Comparison of ENCODE assay signal across 9 mouse cellular contexts in genomic region chr5:97834770-97835169, GRCm38 (mm10).
DNase-seq lines count a peak whose midpoint lies in the region; ATAC-seq and TF ChIP-seq lines count a peak whose summit lies in the region.
"Had no signal": no experiment of that assay in that cellular context is flagged by ENCODE, and none has a peak within 500 bp of the region (broad histone marks: within the 10 kb centered on the region; RNA-seq: fewer than 3 reads in every experiment).

No protein-coding gene starts in this region.

- no peak for ATAC-seq in kidney, postnatal 0 days (replicated peaks; ENCODE audit: low FRiP score, low read depth)
- ATAC-seq in kidney, embryonic 15.5 days (replicated peaks; ENCODE audit: low FRiP score), result no peak
- peak; percentile 72 for ATAC-seq in liver, embryonic 14.5 days (ENCODE audit: insufficient read depth)
- ATAC-seq in stomach, postnatal 0 days (ENCODE audit: low FRiP score, low TSS enrichment), result peak; percentile 68; the same call in 1 of the 2 replicates

- H3K4me3 ChIP-seq in kidney, postnatal 0 days (replicated peaks; ENCODE audit: low read depth, low read length), result no peak overlapping the region
- no peak overlapping the region for H3K4me3 ChIP-seq in kidney, embryonic 15.5 days (replicated peaks)
- H3K4me3 ChIP-seq in liver, embryonic 14.5 days (ENCODE audit: insufficient read depth in 1 of 2, low read depth in 2 of 2, low read length in 2 of 2), result no peak overlapping the region
- H3K4me3 ChIP-seq in stomach, postnatal 0 days (ENCODE audit: low read depth, low read length), result no peak overlapping the region

- TF ChIP-seq CTCF in kidney, postnatal 0 days (IDR thresholded peaks at IDR 0.05; ENCODE audit: low read depth), result no peak
- TF ChIP-seq CTCF in liver, embryonic 14.5 days (IDR thresholded peaks at IDR 0.05; ENCODE audit: low read depth), result no peak
- no peak for TF ChIP-seq CTCF in stomach, postnatal 0 days (IDR thresholded peaks at IDR 0.05; ENCODE audit: low read depth)

- no peak overlapping the region for H3K9ac ChIP-seq in kidney, postnatal 0 days (ENCODE audit: low read depth, low read length)
- H3K9ac ChIP-seq in kidney, embryonic 15.5 days, result no peak overlapping the region
- no peak overlapping the region for H3K9ac ChIP-seq in liver, embryonic 14.5 days (replicated peaks)
- H3K9ac ChIP-seq in stomach, postnatal 0 days (ENCODE audit: low read length), result no peak overlapping the region

- H3K27ac ChIP-seq in kidney, postnatal 0 days, result no peak overlapping the region
- H3K27ac ChIP-seq in kidney, embryonic 15.5 days, result no peak overlapping the region
- H3K27ac ChIP-seq in liver, embryonic 14.5 days, result no peak overlapping the region
- no peak overlapping the region for H3K27ac ChIP-seq in stomach, postnatal 0 days (replicated peaks)

- H3K36me3 ChIP-seq in kidney, postnatal 0 days (ENCODE audit: insufficient read depth, low read length), result no peaks in the 10 kb centered on the region
- no peaks in the 10 kb centered on the region for H3K36me3 ChIP-seq in kidney, embryonic 15.5 days
- H3K36me3 ChIP-seq in liver, embryonic 14.5 days (replicated peaks; ENCODE audit: control insufficient read depth, insufficient read depth, low read depth), result no peaks in the 10 kb centered on the region
- H3K36me3 ChIP-seq in stomach, postnatal 0 days (ENCODE audit: control insufficient read depth, insufficient read depth, low read length), result no peaks in the 10 kb centered on the region

- no peak for TF ChIP-seq EP300 in liver, embryonic 14.5 days (IDR thresholded peaks at IDR 0.05; ENCODE audit: low read depth)
- no peak for TF ChIP-seq EP300 in stomach, postnatal 0 days (optimal IDR thresholded peaks at IDR 0.05)

- no peaks in the 10 kb centered on the region for H3K4me1 ChIP-seq in kidney, postnatal 0 days (replicated peaks; ENCODE audit: insufficient read depth, low read length)
- H3K4me1 ChIP-seq in kidney, embryonic 15.5 days, result no peaks in the 10 kb centered on the region
- peaks cover 0 to 2% of the 10 kb centered on the region in 2 experiments; a peak in 1 of 4 replicates for H3K4me1 ChIP-seq in liver, embryonic 14.5 days (replicated peaks; ENCODE audit: control insufficient read depth in 2 of 2, insufficient read depth in 2 of 2, low read length in 1 of 2)
- H3K4me1 ChIP-seq in stomach, postnatal 0 days (replicated peaks; ENCODE audit: control insufficient read depth, insufficient read depth), result no peaks in the 10 kb centered on the region

- WGBS in kidney, postnatal 0 days, result 86% methylated on average over 1 of the region's 1 CpGs
- WGBS in kidney, embryonic 15.5 days, result 83% methylated on average over 1 of the region's 1 CpGs
- 46% methylated on average over 1 of the region's 1 CpGs for WGBS in liver, embryonic 14.5 days (ENCODE audit: insufficient replicate concordance)
- 66% methylated on average over 1 of the region's 1 CpGs for WGBS in stomach, postnatal 0 days

- H3K27me3 ChIP-seq in kidney, postnatal 0 days (ENCODE audit: insufficient read depth, low read length), result no peaks in the 10 kb centered on the region
- H3K27me3 ChIP-seq in kidney, embryonic 15.5 days, result no peaks in the 10 kb centered on the region
- no peaks in the 10 kb centered on the region for H3K27me3 ChIP-seq in liver, embryonic 14.5 days (ENCODE audit: control insufficient read depth, insufficient read depth, low read length)
- H3K27me3 ChIP-seq in stomach, postnatal 0 days (ENCODE audit: control insufficient read depth, insufficient read depth, low read length), result no peaks in the 10 kb centered on the region

- no peaks in the 10 kb centered on the region for H3K9me3 ChIP-seq in kidney, postnatal 0 days (replicated peaks; ENCODE audit: low read length)
- no peaks in the 10 kb centered on the region for H3K9me3 ChIP-seq in kidney, embryonic 15.5 days (replicated peaks)
- H3K9me3 ChIP-seq in liver, embryonic 14.5 days (ENCODE audit: control insufficient read depth, low read length), result no peaks in the 10 kb centered on the region
- no peaks in the 10 kb centered on the region for H3K9me3 ChIP-seq in stomach, postnatal 0 days (ENCODE audit: control insufficient read depth, low read length)

- no peak overlapping the region for H3K4me2 ChIP-seq in kidney, postnatal 0 days (ENCODE audit: low read length)
- H3K4me2 ChIP-seq in kidney, embryonic 15.5 days, result no peak overlapping the region
- no peak overlapping the region for H3K4me2 ChIP-seq in liver, embryonic 14.5 days (ENCODE audit: low read depth)
- no peak overlapping the region for H3K4me2 ChIP-seq in stomach, postnatal 0 days (replicated peaks; ENCODE audit: low read depth)

- peak; percentile 21 for DNase-seq in kidney, postnatal 0 days (ENCODE audit: low spot score)
- DNase-seq in gastrocnemius, adult 8-10 months (ENCODE audit: low spot score in 2 of 2), result peak; percentile 56 to 68
- peak; percentile 10 to 12 (median 10) for DNase-seq in liver, embryonic 14.5 days (ENCODE audit: low read depth in 3 of 3, low spot score in 3 of 3)
- peak; percentile 17 for DNase-seq in stomach, postnatal 0 days (ENCODE audit: low spot score)
- no peak for DNase-seq in cerebellum, adult 11 months
- DNase-seq in left cerebral cortex, adult 11 months (ENCODE audit: low spot score), result no peak
- DNase-seq in spleen, postnatal 14 days (ENCODE audit: low spot score in 2 of 2), result no peak
- DNase-seq: cerebellum, postnatal 36 days had no signal

Comparison
In these comparisons a context has a peak if more than half of its experiments do, and no peak if none do; other contexts are left out.
1. ATAC-seq: peak in liver, embryonic 14.5 days (single experiment) and stomach, postnatal 0 days (single experiment); none in kidney, postnatal 0 days (single experiment) and kidney, embryonic 15.5 days (single experiment).
2. DNase-seq: peak in kidney, postnatal 0 days (single experiment), gastrocnemius, adult 8-10 months (2 of 2), liver, embryonic 14.5 days (3 of 3) and stomach, postnatal 0 days (single experiment); none in cerebellum, adult 11 months (single experiment), left cerebral cortex, adult 11 months (single experiment) and spleen, postnatal 14 days (0 of 2).